Mouse (Mus musculus) small intestine, adult 2 months (tissue): Measurements from ENCODE around the gene Gnl1.

Experiments used
- CTCF ChIP-seq: fragments of 200-500 bp; IDR thresholded peaks from 2 replicates; pipeline ENCODE4 v1.5.1; 2012; ENCODE audit warnings: low read depth, mild to moderate bottlenecking, control low read depth, inconsistent platforms, low read length, moderate library complexity, mixed read lengths; ENCODE audit not compliant: insufficient replicate concordance, insufficient read length; ENCODE audit errors: extremely low read depth
- POLR2A ChIP-seq: fragments of 200-500 bp; IDR thresholded peaks from 2 replicates; pipeline ENCODE4 v1.6.1; 2012; ENCODE audit warnings: low read depth, mild to moderate bottlenecking, control low read depth, inconsistent platforms, low read length, moderate library complexity

DNA sequence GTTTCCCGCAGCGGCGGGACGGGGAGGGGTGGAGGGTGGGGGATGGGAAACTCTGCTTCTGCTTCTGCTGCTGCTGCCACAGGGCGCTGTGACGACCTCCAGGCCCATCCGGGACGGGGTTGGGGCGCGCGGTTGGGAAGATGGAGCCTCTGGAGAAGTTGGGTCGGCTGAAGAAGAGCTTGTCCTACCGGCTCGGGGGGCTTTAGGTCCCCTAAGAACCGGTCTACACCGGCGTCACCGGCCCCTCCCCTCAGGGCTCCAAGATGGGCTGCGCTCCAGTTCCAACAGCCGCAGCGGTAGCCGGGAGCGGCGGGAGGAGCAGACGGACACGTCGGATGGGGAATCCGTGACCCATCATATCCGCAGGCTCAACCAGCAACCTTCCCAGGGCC is 708 bp downstream of the Gnl1 start:
- TF ChIP-seq POLR2A (no peak), CTCF (no peak)
